Mouse (Mus musculus) spleen, adult 18-20 months (tissue): ENCODE data around the gene Sds.

Experiments used
- DNase-seq, 2 experiments: peaks; one replicate each; pipeline ENCODE4 v3.0.0; 2022; ENCODE audit warnings: mixed read lengths in 2 of 2

The Sds gene

GRCm38 (mm10) chr5:120476296-120476695, at the start of gene Sds:
TSS of gene Sds (plus strand) at chr5:120476526.
- no peak for DNase-seq

GRCm38 (mm10) chr5:120426572-120426971, 49.8 kb upstream of the Sds start:
- no peak for DNase-seq

GRCm38 (mm10) chr5:120427451-120427938, 48.8 kb upstream of the Sds start:
- DNase-seq: no peak

- DNase-seq: no peak
These were observed 48.0 kb upstream of the Sds start for GRCm38 (mm10) chr5:120428189-120428838.

- DNase-seq: no peak
These were observed 47.3 kb upstream of the Sds start for GRCm38 (mm10) chr5:120428990-120429389.

GRCm38 (mm10) chr5:120429692-120430091, 46.6 kb upstream of the Sds start:
- no peak for DNase-seq

- DNase-seq: no peak
These were observed 45.2 kb upstream of the Sds start for GRCm38 (mm10) chr5:120431001-120431583.

GRCm38 (mm10) chr5:120431649-120432485, 44.5 kb upstream of the Sds start, which contains the start of gene Lhx5:
TSS of gene Lhx5 (plus strand) at chr5:120431699.
- DNase-seq: no peak

- no peak for DNase-seq
These were observed 43.8 kb upstream of the Sds start for GRCm38 (mm10) chr5:120432486-120433015.

GRCm38 (mm10) chr5:120433135-120433760, 43.1 kb upstream of the Sds start:
- no peak for DNase-seq

GRCm38 (mm10) chr5:120434231-120434735, 42.0 kb upstream of the Sds start:
- DNase-seq: no peak

GRCm38 (mm10) chr5:120435006-120435681, 41.2 kb upstream of the Sds start:
- no peak for DNase-seq

GRCm38 (mm10) chr5:120435731-120436501, 40.4 kb upstream of the Sds start:
- DNase-seq: no peak

- no peak for DNase-seq
These were observed 39.3 kb upstream of the Sds start for GRCm38 (mm10) chr5:120436885-120437495.

- no peak for DNase-seq
These were observed 38.8 kb upstream of the Sds start for GRCm38 (mm10) chr5:120437539-120437938.

GRCm38 (mm10) chr5:120437986-120438385, 38.3 kb upstream of the Sds start:
- DNase-seq: no peak

- no peak for DNase-seq
These were observed 37.9 kb upstream of the Sds start for GRCm38 (mm10) chr5:120438469-120438868.

- DNase-seq: no peak
These were observed 37.2 kb upstream of the Sds start for GRCm38 (mm10) chr5:120438991-120439710.

GRCm38 (mm10) chr5:120439887-120440670, 36.2 kb upstream of the Sds start:
- DNase-seq: no peak
